Mouse (Mus musculus) olfactory bulb, adult 2 months (tissue): ENCODE data around the gene Itm2b.

Experiments
- CTCF ChIP-seq: fragments of 200-500 bp; IDR thresholded peaks from 2 replicates; pipeline ENCODE4 v1.5.1; 2012; ENCODE audit warnings: low read depth, mild to moderate bottlenecking, low read length, moderate library complexity; ENCODE audit not compliant: insufficient read depth
- POLR2A ChIP-seq: fragments of 200-500 bp; IDR thresholded peaks from 2 replicates; pipeline ENCODE4 v1.6.1; 2012; ENCODE audit warnings: mild to moderate bottlenecking, low read depth, low read length, moderate library complexity; ENCODE audit not compliant: insufficient read depth

- TF ChIP-seq CTCF (no peak), POLR2A (no peak)
Measured at GRCm38 (mm10) chr14:73404016-73404415, 18.9 kb upstream of the Itm2b start.
